Mouse (Mus musculus): ENCODE measurements at regions not wholly inside any gene's neighbourhood (a gene's known extent, or its start where the extent isn't known, plus 50 kb on each side); places are given as distances from the start of the nearest gene placed in this dataset.

DNA sequence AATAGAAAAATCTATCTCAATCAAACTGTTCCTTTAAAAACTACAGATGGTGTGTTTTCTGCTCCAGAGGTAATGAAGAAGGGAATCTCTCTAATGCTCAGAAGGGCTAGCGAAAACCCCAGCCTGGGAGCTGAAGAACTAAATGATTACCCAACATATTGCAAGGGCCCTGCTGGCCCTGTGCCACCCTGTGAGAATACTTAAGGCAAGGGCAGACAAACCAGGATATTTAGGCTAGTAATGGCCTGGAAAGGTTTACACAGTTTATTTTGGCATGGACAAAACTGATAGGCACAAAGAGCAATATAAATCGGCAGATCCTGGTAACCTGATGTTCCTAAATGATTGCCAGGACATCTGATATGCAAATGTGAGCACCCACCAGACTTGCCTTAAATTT is 428.3 kb downstream of the Tns3 start:
- H3K79me2 ChIP-seq (ENCODE audit: control insufficient read depth, insufficient read depth, low read length, poor library complexity) = no peaks in the 10 kb centered on the region
- no peak overlapping the region for H3K9ac ChIP-seq (ENCODE audit: control insufficient read depth, low read depth, low read length, poor library complexity, severe bottlenecking)
- H3K4me3 ChIP-seq (ENCODE audit: control insufficient read depth in 1 of 2, insufficient read depth in 1 of 2, low read depth in 2 of 2, low read length in 2 of 2) = no peak overlapping the region
- no peaks in the 10 kb centered on the region for H3K9me3 ChIP-seq (replicated peaks; ENCODE audit: insufficient read depth, low read length)
- H3K27me3 ChIP-seq (ENCODE audit: control insufficient read depth in 1 of 2, insufficient read depth in 2 of 2, low read length in 2 of 2) = no peaks in the 10 kb centered on the region
- H3K36me3 ChIP-seq (ENCODE audit: control insufficient read depth in 1 of 2, insufficient read depth in 2 of 2, low read length in 2 of 2) = no peaks in the 10 kb centered on the region
- H3K4me1 ChIP-seq (ENCODE audit: control insufficient read depth in 1 of 2, insufficient read depth in 2 of 2, low read length in 2 of 2) = no peaks in the 10 kb centered on the region
- no peak for TF ChIP-seq TCF12 (IDR thresholded peaks at IDR 0.05; ENCODE audit: low read depth, low read length)
- no peak overlapping the region for H3K27ac ChIP-seq (ENCODE audit: control insufficient read depth, low read depth, low read length)
- no peak for DNase-seq (ENCODE audit: low read depth, low spot score)

- H3K36me3 ChIP-seq (ENCODE audit: control insufficient read depth in 1 of 2, insufficient read depth in 2 of 2, low read length in 2 of 2) = no peaks in the 10 kb centered on the region
- no peak overlapping the region for H3K27ac ChIP-seq (ENCODE audit: control insufficient read depth, low read depth, low read length)
- H3K9ac ChIP-seq (ENCODE audit: control insufficient read depth, low read depth, low read length, poor library complexity, severe bottlenecking) = no peak overlapping the region
- TF ChIP-seq GABPA (IDR thresholded peaks at IDR 0.05; ENCODE audit: low read depth, low read length) (no peak), MAZ (IDR thresholded peaks at IDR 0.05; ENCODE audit: low read depth, low read length) (no peak), NELFE (IDR thresholded peaks at IDR 0.05; ENCODE audit: low read depth, low read length) (no peak), RCOR1 (IDR thresholded peaks at IDR 0.05; ENCODE audit: low read depth, low read length) (no peak), TCF12 (IDR thresholded peaks at IDR 0.05; ENCODE audit: low read depth, low read length) (no peak), CTCF (IDR thresholded peaks at IDR 0.05 in 2 of 3, conservative IDR thresholded peaks at IDR 0.05 in 1 of 3; ENCODE audit: control insufficient read depth in 1 of 3, insufficient read depth in 1 of 3, low read depth in 2 of 3, low read length in 3 of 3, poor library complexity in 1 of 3, severe bottlenecking in 1 of 3) (no peak), USF2 (IDR thresholded peaks at IDR 0.05; ENCODE audit: borderline replicate concordance in 1 of 2, insufficient read depth in 1 of 2, low read depth in 1 of 2, low read length in 2 of 2) (no peak), TAL1 (IDR thresholded peaks at IDR 0.05; ENCODE audit: low read length) (no peak), RAD21 (IDR thresholded peaks at IDR 0.05; ENCODE audit: low read depth, low read length) (no peak), POLR2AphosphoS2 (IDR thresholded peaks at IDR 0.05; ENCODE audit: low read length) (no peak), EP300 (IDR thresholded peaks at IDR 0.05; ENCODE audit: low read depth in 1 of 2, low read length in 2 of 2) (no peak), JUND (IDR thresholded peaks at IDR 0.05; ENCODE audit: low read depth, low read length) (no peak), ZC3H11A (IDR thresholded peaks at IDR 0.05; ENCODE audit: low read depth, low read length) (no peak), CHD1 (IDR thresholded peaks at IDR 0.05; ENCODE audit: low read depth, low read length) (no peak), SIN3A (IDR thresholded peaks at IDR 0.05; ENCODE audit: low read length) (no peak), E2F4 (IDR thresholded peaks at IDR 0.05; ENCODE audit: borderline replicate concordance, low read depth, low read length) (no peak), SMC3 (IDR thresholded peaks at IDR 0.05; ENCODE audit: low read depth, low read length) (no peak), TBP (IDR thresholded peaks at IDR 0.05; ENCODE audit: low read depth, low read length) (no peak), ELF1 (IDR thresholded peaks at IDR 0.05; ENCODE audit: low read depth, low read length) (no peak)
- H3K27me3 ChIP-seq (ENCODE audit: control insufficient read depth in 1 of 2, insufficient read depth in 2 of 2, low read length in 2 of 2) = no peaks in the 10 kb centered on the region
- H3K79me2 ChIP-seq (ENCODE audit: control insufficient read depth, insufficient read depth, low read length, poor library complexity) = no peaks in the 10 kb centered on the region
- no peak for DNase-seq (ENCODE audit: low read depth, low spot score)
- H3K4me1 ChIP-seq (ENCODE audit: control insufficient read depth in 1 of 2, insufficient read depth in 2 of 2, low read length in 2 of 2) = no peaks in the 10 kb centered on the region
- no peak overlapping the region for H3K4me3 ChIP-seq (ENCODE audit: control insufficient read depth in 1 of 2, insufficient read depth in 1 of 2, low read depth in 2 of 2, low read length in 2 of 2)
- H3K9me3 ChIP-seq (replicated peaks; ENCODE audit: insufficient read depth, low read length) = no peaks in the 10 kb centered on the region
Observed at GRCm38 (mm10) chr11:8232636-8233189, 431.6 kb downstream of the Tns3 start.

All from MEL (cell line).